Mouse (Mus musculus) intestine, postnatal 0 days (tissue): ENCODE data around the gene Neurl3. TPM values are rescaled to one million over a fixed set of nuclear protein-coding genes. Genes with fewer than 3 reads are reported as not detected.
A peak's percentile ranks its signal among the peaks of the same experiment; 100 is the strongest.

Experiments used
- ATAC-seq: fragments of 200-750 bp; cut with Nextera tagmentation; 2 replicates; pipeline ENCODE4 v1.8.0; 2017; ENCODE audit warnings: mild to moderate bottlenecking, moderate TSS enrichment, moderate library complexity
- H3K27ac ChIP-seq: fragments of 300-500 bp; sonication (generic); 2 replicates; pipeline ENCODE4 v1.5.1; 2014; ENCODE audit warnings: mild to moderate bottlenecking, low read depth, low read length, moderate library complexity
- H3K27me3 ChIP-seq: fragments of 300-500 bp; sonication (generic); replicated peaks from 2 replicates; pipeline ENCODE4 v1.6.1; 2014; ENCODE audit warnings: low read length, mixed read lengths; ENCODE audit not compliant: control insufficient read depth, insufficient read depth
- H3K36me3 ChIP-seq: fragments of 300-500 bp; sonication (generic); 2 replicates; pipeline ENCODE4 v1.6.1; 2014; ENCODE audit warnings: mild to moderate bottlenecking, moderate library complexity; ENCODE audit not compliant: control insufficient read depth, insufficient read depth
- H3K4me1 ChIP-seq: fragments of 300-500 bp; sonication (generic); replicated peaks from 2 replicates; pipeline ENCODE4 v1.6.1; 2014; ENCODE audit warnings: antibody characterized with exemption, low read length, mixed read lengths; ENCODE audit not compliant: control insufficient read depth, insufficient read depth
- H3K4me2 ChIP-seq: fragments of 300-500 bp; sonication (generic); replicated peaks from 2 replicates; pipeline ENCODE4 v1.6.1; 2014; ENCODE audit warnings: low read depth, mild to moderate bottlenecking, moderate library complexity
- H3K4me3 ChIP-seq: fragments of 300-500 bp; sonication (generic); 2 replicates; pipeline ENCODE4 v1.5.1; 2014; ENCODE audit warnings: low read depth, low read length
- H3K9ac ChIP-seq: fragments of 300-500 bp; sonication (generic); 2 replicates; pipeline ENCODE4 v1.6.1; 2014; ENCODE audit warnings: mild to moderate bottlenecking, low read depth, low read length
- H3K9me3 ChIP-seq: fragments of 300-500 bp; sonication (generic); 2 replicates; pipeline ENCODE4 v1.6.1; 2016; ENCODE audit warnings: mixed run types; ENCODE audit not compliant: control insufficient read depth
- CTCF ChIP-seq: sonication (generic); IDR thresholded peaks from 2 replicates; pipeline ENCODE4 v1.5.1; 2016; ENCODE audit warnings: low read depth, mild to moderate bottlenecking, control low read depth, antibody characterized with exemption, moderate library complexity
- WGBS: fragments of 180-500 bp; shearing (Covaris S2); extraction: QIAGEN DNeasy Blood & Tissue Kit; methylation state at CpG from one replicate; pipeline ENCODE4 v1.1.7; 2014; 5-methylcytosine and 5-hydroxymethylcytosine counted together
- polyA plus RNA-seq: library from polyadenylated mRNA; unstranded; fragments of >200 nt; fragmentation: Nextera tagmentation; extraction: Ambion mirVana; gene quantifications from 2 replicates; pipeline ENCODE4 v1.2.1, GENCODE M21; 2015

Gene Neurl3
- polyA plus RNA-seq, 1 experiment from 2014 or later: 15.6 TPM

- no peak overlapping the region for H3K4me3 ChIP-seq
- H3K9me3 ChIP-seq: no peaks in the 10 kb centered on the region
- H3K4me2 ChIP-seq: no peak overlapping the region
- no peaks in the 10 kb centered on the region for H3K27me3 ChIP-seq
- H3K9ac ChIP-seq: no peak overlapping the region
- ATAC-seq: no peak
- TF ChIP-seq CTCF: no peak
- WGBS: 83% methylated on average over 3 of the region's 3 CpGs
- H3K36me3 ChIP-seq: no peaks in the 10 kb centered on the region
- no peaks in the 10 kb centered on the region for H3K4me1 ChIP-seq
- H3K27ac ChIP-seq: no peak overlapping the region
Measured at GRCm38 (mm10) chr1:36280938-36281337, 6.5 kb upstream of the Neurl3 start.

GRCm38 (mm10) chr1:36279202-36279601 is 4.7 kb upstream of the Neurl3 start:
- no peaks in the 10 kb centered on the region for H3K36me3 ChIP-seq
- H3K9me3 ChIP-seq: no peaks in the 10 kb centered on the region
- no peaks in the 10 kb centered on the region for H3K27me3 ChIP-seq
- no peak overlapping the region for H3K4me2 ChIP-seq
- H3K9ac ChIP-seq: no peak overlapping the region
- ATAC-seq: no peak
- H3K27ac ChIP-seq: no peak overlapping the region
- H3K4me1 ChIP-seq: peaks cover 9% of the 10 kb centered on the region; the same call in 1 of the 2 replicates
- H3K4me3 ChIP-seq: no peak overlapping the region
- WGBS: 12% methylated on average over 3 of the region's 3 CpGs
- peak; percentile 86 for TF ChIP-seq CTCF

DNA sequence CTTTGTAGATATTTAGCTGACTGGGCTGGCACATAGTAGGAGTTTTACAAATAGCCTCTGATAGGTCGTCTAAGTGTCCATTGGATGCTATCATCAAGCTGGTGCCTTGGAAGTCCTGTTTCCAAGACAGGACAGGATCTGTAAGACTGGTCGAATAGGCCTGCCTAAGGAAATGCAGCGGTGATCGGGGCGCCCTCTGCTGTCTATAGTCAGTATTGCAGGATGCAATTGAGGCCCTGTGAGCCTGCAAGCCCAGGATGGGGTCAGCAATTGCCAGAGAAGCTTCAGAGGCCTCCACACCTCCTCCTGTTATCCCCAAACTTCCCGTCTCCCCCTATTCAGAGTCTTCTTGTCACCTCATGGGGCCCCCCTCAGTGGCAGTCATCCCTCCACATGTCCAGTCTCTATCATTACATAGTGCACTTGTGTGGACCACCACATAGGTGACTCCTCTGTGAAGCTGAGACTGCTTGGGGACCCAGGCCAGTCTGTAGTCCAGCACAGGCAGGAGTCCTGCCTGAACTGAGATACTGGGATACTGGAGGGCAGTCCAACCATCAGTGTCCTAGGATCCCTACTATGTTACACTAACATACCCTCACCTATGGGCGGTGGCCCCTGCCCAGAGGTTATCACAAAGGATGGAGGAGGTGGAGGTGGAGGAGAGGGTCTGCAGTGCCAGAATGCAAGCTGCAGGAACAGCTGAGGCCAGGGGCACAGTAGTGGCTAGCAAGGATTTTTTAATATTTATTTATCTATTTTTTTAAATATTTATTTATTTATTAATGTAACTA is 3.0 kb upstream of the Neurl3 start:
- Histone ChIP-seq H3K27me3 (no peaks in the 10 kb centered on the region), H3K36me3 (no peaks in the 10 kb centered on the region), H3K9me3 (no peaks in the 10 kb centered on the region), H3K4me1 (peaks cover 16% of the 10 kb centered on the region; the same call in 1 of the 2 replicates), H3K4me3 (no peak overlapping the region), H3K27ac (no peak overlapping the region), H3K9ac (no peak overlapping the region), H3K4me2 (no peak overlapping the region)
- ATAC-seq: no peak
- WGBS: 28% methylated on average over 7 of the region's 7 CpGs
- peak; percentile 95 for TF ChIP-seq CTCF

- Histone ChIP-seq H3K4me3 (no peak overlapping the region), H3K36me3 (no peaks in the 10 kb centered on the region), H3K4me1 (peaks cover 22% of the 10 kb centered on the region), H3K27me3 (no peaks in the 10 kb centered on the region), H3K9me3 (no peaks in the 10 kb centered on the region), H3K27ac (peak overlapping the region; percentile 90), H3K9ac (no peak overlapping the region), H3K4me2 (peak overlapping the region; percentile 64; the same call in 1 of the 2 replicates)
- TF ChIP-seq CTCF: no peak
- peak; percentile 47 for ATAC-seq
- 31% methylated on average over 13 of the region's 13 CpGs for WGBS
Measured at GRCm38 (mm10) chr1:36275635-36276389, 1.3 kb upstream of the Neurl3 start.

DNA sequence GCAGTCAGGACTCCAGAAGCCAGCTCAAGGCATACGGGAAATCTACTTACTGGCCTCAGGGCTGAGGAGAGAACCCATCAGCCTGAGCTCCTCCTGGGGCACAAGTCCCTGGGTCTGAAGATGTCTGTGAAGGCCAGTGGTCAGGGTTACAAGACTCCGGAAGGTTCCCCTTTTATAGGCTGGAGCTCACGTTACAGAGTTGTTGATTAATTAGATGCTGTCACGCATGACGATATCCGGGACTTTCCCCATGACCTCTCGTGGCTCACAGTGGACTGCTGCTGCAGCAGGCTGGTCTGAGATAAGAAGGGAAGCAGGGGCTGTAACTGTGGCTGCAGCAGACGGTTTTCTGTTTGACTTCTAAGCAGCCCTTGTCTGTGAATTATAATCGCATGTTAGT is 1.2 kb downstream of the Neurl3 start:
- H3K9ac ChIP-seq: peak overlapping the region; percentile 45
- 3% methylated on average over 9 of the region's 9 CpGs for WGBS
- H3K4me3 ChIP-seq: peak overlapping the region; percentile 35
- peaks cover 14% of the 10 kb centered on the region; the same call in 1 of the 2 replicates for H3K36me3 ChIP-seq
- peaks cover 26% of the 10 kb centered on the region for H3K4me1 ChIP-seq
- peak overlapping the region; percentile 64 for H3K4me2 ChIP-seq
- H3K9me3 ChIP-seq: no peaks in the 10 kb centered on the region
- ATAC-seq: peak; percentile 18
- H3K27ac ChIP-seq: peak overlapping the region; percentile 95
- TF ChIP-seq CTCF: no peak
- H3K27me3 ChIP-seq: no peaks in the 10 kb centered on the region

GRCm38 (mm10) chr1:36272546-36272945 is 1.9 kb downstream of the Neurl3 start:
- ATAC-seq: peak; percentile 68
- no peak for TF ChIP-seq CTCF
- Histone ChIP-seq H3K27me3 (no peaks in the 10 kb centered on the region), H3K4me3 (peak overlapping the region; percentile 35), H3K4me2 (peak overlapping the region; percentile 64), H3K9ac (peak overlapping the region; percentile 45; the same call in 1 of the 2 replicates), H3K4me1 (peaks cover 26% of the 10 kb centered on the region), H3K9me3 (no peaks in the 10 kb centered on the region), H3K36me3 (peaks cover 21% of the 10 kb centered on the region; the same call in 1 of the 2 replicates), H3K27ac (peak overlapping the region; percentile 95)
- WGBS: 26% methylated on average over 5 of the region's 5 CpGs
